Comparison of ENCODE assay signal across 12 mouse cellular contexts in genomic region chr14:45797320-45797696, GRCm38 (mm10).
"Had no signal": no experiment of that assay in that cellular context is flagged by ENCODE, and none has a peak within 500 bp of the region (broad histone marks: within the 10 kb centered on the region; RNA-seq: fewer than 3 reads in every experiment).

No protein-coding gene starts in this region.

- H3K9me3 ChIP-seq: intestine, embryonic 15.5 days; midbrain, embryonic 12.5 days had no signal

- H3K9ac ChIP-seq: intestine, embryonic 15.5 days; limb, embryonic 12.5 days; liver, embryonic 14.5 days; midbrain, embryonic 12.5 days had no signal

- H3K4me1 ChIP-seq: intestine, embryonic 15.5 days; limb, embryonic 12.5 days; midbrain, embryonic 12.5 days had no signal

- H3K27ac ChIP-seq: intestine, embryonic 15.5 days; kidney, postnatal 0 days; limb, embryonic 12.5 days; liver, embryonic 14.5 days; midbrain, embryonic 12.5 days; stomach, postnatal 0 days had no signal

- H3K4me2 ChIP-seq: intestine, embryonic 15.5 days; limb, embryonic 12.5 days; midbrain, embryonic 12.5 days had no signal

- H3K27me3 ChIP-seq: intestine, embryonic 15.5 days; limb, embryonic 12.5 days; midbrain, embryonic 12.5 days had no signal

- DNase-seq: layer of hippocampus, adult 9-11 months; layer of hippocampus, postnatal 36 days; lung, adult 2 months; right cerebral cortex, postnatal 14 days; thymus, postnatal 4 days had no signal

- H3K36me3 ChIP-seq: intestine, embryonic 15.5 days; limb, embryonic 12.5 days; midbrain, embryonic 12.5 days had no signal

- ATAC-seq: intestine, embryonic 15.5 days; midbrain, embryonic 16.5 days had no signal

- H3K4me3 ChIP-seq: intestine, embryonic 15.5 days; limb, embryonic 12.5 days; midbrain, embryonic 12.5 days had no signal
